Mouse (Mus musculus) megakaryocyte, embryonic 14.5 days (primary cell): Measurements from ENCODE around the gene Xrra1. TPM values are rescaled to one million over a fixed set of nuclear protein-coding genes. Genes with fewer than 3 reads are reported as not detected.
"Not testable (repeated sequence)": the region's sequence is repeated elsewhere in the genome, so short reads cannot be mapped to it uniquely, and the experiment has no call there.

Source experiments
- H3K27me3 ChIP-seq: replicated peaks from 2 replicates; pipeline ENCODE3; 2012; ENCODE audit warnings: inconsistent platforms
- H3K36me3 ChIP-seq: replicated peaks from 2 replicates; pipeline ENCODE3; 2012; ENCODE audit warnings: low read length, inconsistent platforms, mixed read lengths
- H3K4me1 ChIP-seq: 2 replicates; pipeline ENCODE4 v1.6.1; 2012; ENCODE audit warnings: inconsistent platforms
- H3K4me3 ChIP-seq: replicated peaks from 2 replicates; pipeline ENCODE3; 2012; ENCODE audit warnings: moderate library complexity, mild to moderate bottlenecking, inconsistent platforms
- H3K9me3 ChIP-seq: 2 replicates; pipeline ENCODE4 v1.6.1; 2012; ENCODE audit warnings: inconsistent platforms
- FLI1 ChIP-seq: IDR thresholded peaks from 2 replicates; pipeline ENCODE4 v1.6.1; 2012; ENCODE audit warnings: low read length, inconsistent platforms, mixed read lengths
- GATA1 ChIP-seq: IDR thresholded peaks from 3 replicates; pipeline ENCODE4 v1.6.1; 2012; ENCODE audit warnings: mixed read lengths, low read length, inconsistent platforms, borderline replicate concordance
- polyA plus RNA-seq: library from polyadenylated mRNA; stranded (reverse); fragments of >175 nt; gene quantifications from 2 replicates; pipeline ENCODE4 v1.2.3, GENCODE M21; 2012; ENCODE audit warnings: low replicate concordance; ENCODE audit not compliant: insufficient read depth

The Xrra1 gene
- polyA plus RNA-seq, 1 experiment: 0.08 TPM

DNA sequence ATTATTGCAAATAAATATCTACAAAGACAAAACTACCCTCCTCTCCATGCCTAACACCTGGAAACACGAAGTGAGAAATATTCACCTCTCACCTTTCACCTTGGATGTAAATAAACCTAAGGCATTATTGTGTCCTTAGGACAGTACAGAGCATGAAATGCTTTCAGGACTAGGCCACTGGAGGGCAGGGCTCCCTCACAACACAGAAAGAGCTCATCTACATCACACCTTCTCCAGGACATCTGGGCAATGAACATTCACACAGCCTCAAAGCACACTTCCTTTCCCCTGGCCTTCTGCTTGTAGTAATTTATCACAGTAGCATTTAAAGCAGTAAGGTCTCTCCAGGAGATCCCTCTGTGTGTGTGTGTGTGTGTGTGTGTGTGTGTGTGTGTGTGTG, 76.8 kb downstream of the Xrra1 start:
- H3K27me3 ChIP-seq: no peaks in the 10 kb centered on the region
- H3K9me3 ChIP-seq: peaks cover 9% of the 10 kb centered on the region
- H3K4me3 ChIP-seq: no peak overlapping the region
- TF ChIP-seq GATA1 (no peak), FLI1 (no peak)
- peaks cover 71% of the 10 kb centered on the region for H3K36me3 ChIP-seq
- H3K4me1 ChIP-seq: peaks cover 6% of the 10 kb centered on the region

DNA sequence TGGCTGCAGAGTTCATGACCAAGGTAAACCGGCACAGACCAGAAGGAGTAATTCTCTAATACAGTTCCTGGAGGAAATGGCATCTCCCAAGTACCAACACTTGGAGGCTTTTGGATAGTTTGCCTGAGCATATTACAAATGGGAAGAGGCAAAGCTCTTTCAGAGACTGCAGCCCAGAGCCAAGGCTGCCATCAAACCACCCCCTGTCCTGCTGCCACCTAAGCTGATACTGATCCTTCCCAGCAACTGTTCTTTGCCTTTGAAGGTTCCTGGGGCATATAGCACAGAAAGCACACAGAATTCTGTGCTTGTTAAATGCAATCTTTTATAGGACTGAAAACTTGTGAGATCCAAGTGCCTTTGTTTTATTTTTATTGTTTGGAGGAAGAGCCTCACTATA, 81.8 kb downstream of the Xrra1 start:
- H3K27me3 ChIP-seq: no peaks in the 10 kb centered on the region
- no peak overlapping the region for H3K4me3 ChIP-seq
- H3K36me3 ChIP-seq: peaks cover 67% of the 10 kb centered on the region
- peaks cover 5% of the 10 kb centered on the region for H3K4me1 ChIP-seq
- TF ChIP-seq GATA1: no peak
- no peak for TF ChIP-seq FLI1
- H3K9me3 ChIP-seq: no peaks in the 10 kb centered on the region

DNA sequence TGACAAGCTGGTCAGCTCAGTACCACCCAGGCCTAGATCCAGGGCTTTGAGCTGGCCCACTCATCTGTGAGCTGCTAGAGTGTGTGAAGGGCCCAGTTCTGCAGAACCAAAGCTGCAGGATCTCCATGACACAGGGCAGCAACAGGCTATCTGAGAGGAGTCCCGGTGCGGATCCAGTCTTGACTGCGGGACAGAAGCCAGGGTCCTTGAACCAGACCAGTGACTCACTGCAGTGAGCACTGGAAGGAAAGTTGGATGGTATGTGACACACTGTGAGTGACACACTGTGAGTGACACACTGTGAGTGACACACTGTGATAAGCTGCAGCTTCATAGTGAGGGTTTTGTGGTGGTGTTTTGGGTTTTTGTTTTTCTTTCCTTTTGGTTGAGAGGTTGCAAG, 85.6 kb downstream of the Xrra1 start:
- H3K4me3 ChIP-seq: no peak overlapping the region
- TF ChIP-seq FLI1: no peak
- no peak for TF ChIP-seq GATA1
- H3K4me1 ChIP-seq: peaks cover 28% of the 10 kb centered on the region
- H3K27me3 ChIP-seq: no peaks in the 10 kb centered on the region
- no peaks in the 10 kb centered on the region for H3K9me3 ChIP-seq
- peaks cover 81% of the 10 kb centered on the region for H3K36me3 ChIP-seq

DNA sequence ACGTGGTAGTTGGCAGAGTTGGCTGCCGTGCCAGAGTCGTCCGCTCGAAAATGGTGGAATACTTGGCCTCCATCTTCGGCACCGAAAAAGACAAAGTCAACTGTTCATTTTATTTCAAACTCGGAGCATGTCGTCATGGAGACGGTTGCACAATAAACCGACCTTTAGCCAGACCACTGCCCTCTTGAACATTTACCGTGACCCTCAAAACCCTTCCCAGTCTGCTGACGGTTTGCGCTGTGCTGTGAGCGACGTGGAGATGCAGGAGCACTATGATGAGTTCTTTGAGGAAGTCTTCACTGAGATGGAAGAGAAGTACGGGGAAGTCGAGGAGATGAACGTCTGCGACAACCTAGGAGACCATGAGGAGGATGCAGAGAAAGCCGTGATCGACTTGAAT, 86.1 kb downstream of the Xrra1 start:
- H3K9me3 ChIP-seq, H3K27me3 ChIP-seq: not testable (repeated sequence)
- H3K36me3 ChIP-seq: peaks cover 84% of the 10 kb centered on the region

DNA sequence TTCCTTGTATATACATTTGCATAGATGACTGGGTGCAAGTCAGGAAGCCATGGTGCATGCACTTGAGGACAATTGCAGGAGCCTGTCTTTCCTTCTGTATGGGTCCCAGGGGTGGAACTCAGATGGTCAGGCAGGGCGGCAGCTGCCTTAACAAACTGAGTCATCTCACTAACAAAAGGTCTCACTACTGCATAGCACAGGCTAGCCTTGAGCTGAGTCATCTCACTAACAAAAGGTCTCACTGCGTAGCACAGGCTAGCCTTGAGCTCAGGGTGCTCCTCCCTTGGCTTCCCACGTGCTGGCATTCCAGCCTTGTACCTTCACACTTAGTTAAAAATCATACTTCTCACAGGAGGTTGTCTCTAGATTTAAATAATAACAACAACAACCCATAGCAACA, 87.0 kb downstream of the Xrra1 start:
- peaks cover 28% of the 10 kb centered on the region for H3K4me1 ChIP-seq
- no peaks in the 10 kb centered on the region for H3K9me3 ChIP-seq
- no peak overlapping the region for H3K4me3 ChIP-seq
- no peaks in the 10 kb centered on the region for H3K27me3 ChIP-seq
- peaks cover 75% of the 10 kb centered on the region for H3K36me3 ChIP-seq
- TF ChIP-seq GATA1 (no peak), FLI1 (no peak)

More for the DNA sequence above, 86.1 kb downstream of the Xrra1 start:
- H3K4me3 ChIP-seq: not testable (repeated sequence)
- peaks cover 28% of the 10 kb centered on the region for H3K4me1 ChIP-seq

DNA sequence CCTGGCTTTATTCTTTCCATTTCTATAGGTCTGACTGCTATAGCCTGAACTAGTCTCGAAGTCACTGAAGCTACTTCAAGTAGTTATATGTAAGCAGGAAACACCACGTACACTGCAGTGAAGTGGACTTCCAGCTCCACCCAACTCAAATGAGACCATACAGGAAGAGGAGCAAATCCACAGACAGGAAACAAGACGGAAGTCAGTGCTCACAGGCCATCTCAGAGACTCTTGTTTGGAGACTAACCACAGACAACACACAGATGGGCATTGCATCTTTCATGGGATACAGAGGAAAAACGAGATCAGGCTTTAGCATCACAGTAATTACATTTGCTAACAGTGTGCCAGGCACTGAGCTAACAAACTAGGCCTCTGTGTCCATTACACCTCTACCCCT, 87.4 kb downstream of the Xrra1 start:
- Histone ChIP-seq H3K9me3 (no peaks in the 10 kb centered on the region), H3K4me1 (peaks cover 28% of the 10 kb centered on the region), H3K36me3 (peaks cover 72% of the 10 kb centered on the region), H3K4me3 (no peak overlapping the region), H3K27me3 (no peaks in the 10 kb centered on the region)
- TF ChIP-seq GATA1 (no peak), FLI1 (no peak)

DNA sequence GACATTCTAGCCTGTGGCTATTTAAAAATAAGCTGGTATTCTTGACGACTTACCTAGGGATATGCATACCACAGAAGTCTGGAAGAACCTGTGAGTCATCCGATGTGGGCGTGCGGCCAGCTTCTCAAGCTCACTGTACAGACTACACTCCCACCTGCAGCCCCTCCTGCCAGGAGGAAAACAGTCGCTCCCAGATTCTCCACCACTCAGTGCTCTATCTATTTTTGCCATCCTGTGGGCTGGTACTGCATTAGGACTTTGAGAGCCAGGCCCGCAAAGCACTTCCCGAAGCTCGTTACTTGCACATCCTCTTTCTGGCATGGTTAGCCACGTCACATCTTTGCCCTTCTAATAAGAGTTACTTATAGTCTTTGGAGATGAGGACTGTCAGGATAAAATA, 88.4 kb downstream of the Xrra1 start:
- Histone ChIP-seq H3K36me3 (peaks cover 68% of the 10 kb centered on the region), H3K9me3 (no peaks in the 10 kb centered on the region), H3K4me1 (peaks cover 28% of the 10 kb centered on the region), H3K4me3 (no peak overlapping the region), H3K27me3 (no peaks in the 10 kb centered on the region)
- TF ChIP-seq GATA1 (no peak), FLI1 (no peak)

DNA sequence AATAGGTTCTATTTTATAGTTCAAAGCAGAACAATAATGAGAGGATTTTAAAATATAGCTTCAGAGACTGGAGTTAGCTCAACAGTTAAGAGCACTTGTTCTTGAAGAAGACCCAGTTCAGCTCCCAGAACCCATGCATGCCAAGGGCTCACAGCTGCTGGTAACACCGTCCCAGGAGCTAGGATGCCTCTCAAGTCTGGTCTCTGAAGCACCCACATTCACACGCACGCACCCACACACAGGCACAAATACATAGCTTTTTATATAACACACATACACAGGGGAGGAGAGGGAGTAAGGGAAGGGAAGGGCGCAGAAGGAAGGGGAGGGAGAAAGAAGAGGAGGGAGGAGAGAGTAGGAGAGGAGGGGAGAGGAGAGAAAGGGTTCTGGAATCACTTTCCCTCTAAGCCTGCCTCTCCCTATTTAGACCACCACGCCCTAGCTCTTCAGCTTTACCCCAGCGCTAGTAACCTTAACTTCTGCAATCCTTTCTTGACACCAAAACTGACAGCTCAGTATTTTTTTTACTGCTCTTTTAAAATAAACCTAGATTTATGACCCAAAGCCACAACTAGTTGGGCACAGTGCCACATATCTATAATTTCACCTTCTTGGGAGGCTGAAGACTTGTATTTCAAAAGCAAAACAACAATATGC, 94.7 kb downstream of the Xrra1 start:
- no peak for TF ChIP-seq FLI1
- TF ChIP-seq GATA1: no peak
- Histone ChIP-seq H3K4me1 (peaks cover 18% of the 10 kb centered on the region), H3K9me3 (no peaks in the 10 kb centered on the region), H3K4me3 (no peak overlapping the region), H3K36me3 (peaks cover 43% of the 10 kb centered on the region), H3K27me3 (no peaks in the 10 kb centered on the region)

DNA sequence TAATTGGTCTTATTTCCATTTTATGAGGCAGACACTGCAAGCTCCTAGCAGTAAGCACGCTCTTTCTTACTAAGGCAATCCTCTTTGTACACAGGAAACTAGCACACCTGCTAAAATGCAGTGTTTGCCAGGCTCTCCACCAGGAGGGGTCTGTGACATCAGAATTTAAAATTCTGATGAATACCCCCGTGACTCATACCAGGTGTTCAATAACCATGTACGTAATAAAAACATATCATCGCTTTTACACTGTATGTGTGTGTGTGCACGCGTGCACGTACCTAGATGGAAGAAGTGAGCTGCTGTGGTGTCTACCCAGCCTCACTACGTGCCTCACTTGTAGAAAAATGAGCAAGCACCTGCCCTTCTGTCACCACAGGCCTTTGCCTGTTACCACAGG, 95.3 kb downstream of the Xrra1 start:
- Histone ChIP-seq H3K27me3 (no peaks in the 10 kb centered on the region), H3K36me3 (peaks cover 39% of the 10 kb centered on the region), H3K4me1 (peaks cover 18% of the 10 kb centered on the region), H3K4me3 (no peak overlapping the region), H3K9me3 (no peaks in the 10 kb centered on the region)
- TF ChIP-seq FLI1 (no peak), GATA1 (no peak)

DNA sequence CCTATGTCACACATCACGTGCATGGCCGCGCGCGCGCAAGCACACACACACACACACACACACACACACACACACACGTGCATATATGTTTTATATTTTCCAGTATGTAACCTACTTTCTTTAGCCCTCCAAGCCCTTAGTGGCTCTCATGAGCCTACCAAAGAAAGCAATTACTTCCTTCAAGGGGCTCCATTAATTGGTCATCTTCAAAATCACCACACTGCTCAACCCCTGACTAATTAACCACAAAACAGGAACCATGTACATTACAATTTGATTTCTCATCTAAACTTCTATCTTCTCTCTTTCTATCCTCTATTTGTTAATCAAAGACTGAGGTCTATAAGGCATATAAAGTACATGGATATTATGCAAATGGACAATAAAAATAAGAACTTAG, 97.2 kb downstream of the Xrra1 start:
- no peak for TF ChIP-seq GATA1
- no peak for TF ChIP-seq FLI1
- H3K36me3 ChIP-seq: peaks cover 34% of the 10 kb centered on the region

DNA sequence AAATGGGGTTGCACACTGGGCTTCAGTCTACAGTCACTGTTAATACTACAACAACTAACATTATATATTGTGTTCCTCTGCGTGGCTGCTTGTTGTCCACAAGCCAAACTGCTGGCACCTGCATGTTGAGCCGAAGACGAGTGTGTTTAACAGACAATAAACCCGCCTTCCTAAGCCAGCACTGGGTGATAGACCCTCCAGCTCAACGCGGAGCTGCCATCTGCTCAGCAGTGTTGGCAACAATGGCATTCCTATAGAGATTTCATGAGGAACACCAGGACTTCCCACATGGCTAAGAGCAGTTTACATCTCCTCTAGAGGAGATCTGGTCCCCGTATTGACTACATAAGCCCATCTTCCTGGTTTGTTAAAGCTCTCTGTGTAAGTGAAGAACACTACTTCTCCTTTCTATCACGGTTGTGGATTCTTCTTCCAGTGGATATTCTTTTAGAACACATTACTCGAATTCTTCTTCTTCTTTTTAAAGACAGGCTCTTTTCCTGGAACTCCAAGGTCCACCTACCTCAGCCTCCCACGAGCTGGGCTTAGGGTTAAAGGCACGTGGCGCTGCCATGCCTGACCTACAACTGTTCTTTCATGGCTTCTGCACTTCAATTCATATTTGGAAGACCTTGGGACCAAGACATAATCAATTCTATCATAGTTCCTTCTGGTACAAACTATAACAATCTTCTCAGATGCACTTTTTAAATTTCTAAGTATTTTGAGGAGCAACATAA, 98.5 kb downstream of the Xrra1 start:
- Histone ChIP-seq H3K4me3 (no peak overlapping the region), H3K36me3 (peaks cover 28% of the 10 kb centered on the region), H3K9me3 (no peaks in the 10 kb centered on the region), H3K27me3 (no peaks in the 10 kb centered on the region), H3K4me1 (peaks cover 40% of the 10 kb centered on the region)
- no peak for TF ChIP-seq FLI1

More for the DNA sequence above, 97.2 kb downstream of the Xrra1 start:
- no peaks in the 10 kb centered on the region for H3K9me3 ChIP-seq
- no peaks in the 10 kb centered on the region for H3K27me3 ChIP-seq
- H3K4me3 ChIP-seq: no peak overlapping the region
- H3K4me1 ChIP-seq: peaks cover 27% of the 10 kb centered on the region

DNA sequence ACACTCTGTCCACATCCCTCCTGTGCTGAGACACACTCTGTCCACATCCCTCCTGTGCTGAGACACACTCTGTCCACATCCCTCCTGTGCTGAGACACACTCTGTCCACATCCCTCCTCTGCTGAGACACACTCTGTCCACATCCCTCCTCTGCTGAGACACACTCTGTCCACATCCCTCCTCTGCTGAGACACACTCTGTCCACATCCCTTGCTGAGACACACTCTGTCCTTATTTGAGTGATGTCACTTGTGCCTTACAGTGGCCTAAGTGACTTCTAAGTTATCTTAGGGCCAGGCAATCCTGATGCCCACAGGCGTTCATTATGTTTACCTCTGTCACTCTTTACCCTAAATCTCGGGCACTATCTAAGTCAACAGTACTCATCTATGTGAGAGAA, 101.7 kb downstream of the Xrra1 start:
- H3K4me3 ChIP-seq, H3K9me3 ChIP-seq, H3K27me3 ChIP-seq: not testable (repeated sequence)
- peaks cover 58% of the 10 kb centered on the region for H3K4me1 ChIP-seq
- peaks cover 10% of the 10 kb centered on the region for H3K36me3 ChIP-seq
